Mouse (Mus musculus) embryonic facial prominence, embryonic 14.5 days (tissue): Measurements from ENCODE around the gene Timm44. TPM values are rescaled to one million over a fixed set of nuclear protein-coding genes. Genes with fewer than 3 reads are reported as not detected.

Source experiments
- ATAC-seq: fragments of 200-750 bp; cut with Nextera tagmentation; 2 replicates; pipeline ENCODE4 v1.8.0; 2017; ENCODE audit warnings: low read depth, moderate number of reproducible peaks, moderate TSS enrichment
- DNase-seq: peaks from one replicate; pipeline ENCODE4 v3.0.0-alpha.2; 2015; ENCODE audit warnings: low spot score
- H3K27ac ChIP-seq: fragments of 300-500 bp; sonication (generic); replicated peaks from 2 replicates; pipeline ENCODE4 v1.5.1; 2014; ENCODE audit warnings: low read depth, mild to moderate bottlenecking, low read length, moderate library complexity
- H3K27me3 ChIP-seq: fragments of 300-500 bp; sonication (generic); replicated peaks from 2 replicates; pipeline ENCODE4 v1.6.1; 2014; ENCODE audit warnings: low read length; ENCODE audit not compliant: control insufficient read depth, insufficient read depth
- H3K36me3 ChIP-seq: fragments of 300-500 bp; sonication (generic); 2 replicates; pipeline ENCODE4 v1.6.1; 2014; ENCODE audit warnings: low read length, mixed read lengths; ENCODE audit not compliant: control insufficient read depth, insufficient read depth
- H3K4me1 ChIP-seq: fragments of 300-500 bp; sonication (generic); 2 replicates; pipeline ENCODE4 v1.6.1; 2014; ENCODE audit warnings: antibody characterized with exemption, low read length; ENCODE audit not compliant: control insufficient read depth, insufficient read depth
- H3K4me2 ChIP-seq: fragments of 300-500 bp; sonication (generic); 2 replicates; pipeline ENCODE4 v1.6.1; 2014; ENCODE audit warnings: low read depth, mild to moderate bottlenecking, low read length, moderate library complexity, mixed read lengths
- H3K4me3 ChIP-seq: fragments of 300-500 bp; sonication (generic); 2 replicates; pipeline ENCODE4 v1.5.1; 2014; ENCODE audit warnings: low read depth, mild to moderate bottlenecking, low read length
- H3K9ac ChIP-seq: fragments of 300-500 bp; sonication (generic); 2 replicates; pipeline ENCODE4 v1.6.1; 2014; ENCODE audit warnings: low read depth, mild to moderate bottlenecking, low read length, moderate library complexity, mixed read lengths
- H3K9me3 ChIP-seq: fragments of 300-500 bp; sonication (generic); 2 replicates; pipeline ENCODE4 v1.6.1; 2016; ENCODE audit warnings: low read length; ENCODE audit not compliant: control insufficient read depth
- WGBS: fragments of 180-500 bp; shearing (Covaris S2); extraction: QIAGEN DNeasy Blood & Tissue Kit; methylation state at CpG from one replicate; pipeline ENCODE4 v1.1.7; 2014; 5-methylcytosine and 5-hydroxymethylcytosine counted together
- polyA plus RNA-seq: library from polyadenylated mRNA; unstranded; fragments of >200 nt; fragmentation: Nextera tagmentation; extraction: Ambion mirVana; gene quantifications from 2 replicates; pipeline ENCODE4 v1.2.1, GENCODE M21; 2014

Timm44 gene
- polyA plus RNA-seq, 1 experiment from 2014 or later = 65.4 TPM

DNA sequence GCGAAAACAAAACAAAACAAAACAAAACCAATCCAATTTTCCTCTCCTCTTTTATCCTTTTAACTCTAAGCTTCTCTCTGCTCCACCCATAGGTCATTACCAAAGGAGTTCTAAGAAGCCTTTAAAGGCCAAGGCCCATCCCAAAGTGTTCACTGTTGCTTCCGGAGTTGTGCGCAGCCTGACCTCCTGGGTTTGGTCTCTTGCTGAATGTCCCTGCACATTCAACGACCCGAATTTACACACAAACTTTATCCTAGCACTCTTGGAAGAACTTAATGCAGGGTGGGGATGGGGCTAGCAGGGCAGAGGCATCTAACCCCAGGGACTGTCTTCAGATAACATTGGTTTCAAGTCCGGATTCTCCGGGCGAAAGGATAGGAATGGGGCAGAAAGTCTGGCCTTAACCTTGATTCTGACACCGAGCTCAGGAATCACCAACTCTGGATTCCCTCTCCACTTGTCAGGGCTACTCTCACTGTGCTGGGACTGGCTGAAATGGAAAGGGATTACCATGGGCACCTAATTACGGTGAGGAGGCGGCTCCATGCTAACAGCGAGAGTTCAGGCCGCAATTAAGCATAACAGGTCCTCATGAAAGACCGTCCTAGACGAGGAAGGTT is 37.8 kb downstream of the Timm44 start:
- WGBS = 20% methylated on average over 15 of the region's 15 CpGs
- peak overlapping the region; percentile 80 for H3K4me2 ChIP-seq
- DNase-seq (no peak), ATAC-seq (no peak; the same call in 1 of the 2 replicates)
- peaks cover 15% of the 10 kb centered on the region; the same call in 1 of the 2 replicates for H3K4me1 ChIP-seq
- peak overlapping the region; percentile 72 for H3K9ac ChIP-seq
- H3K4me3 ChIP-seq = peak overlapping the region; percentile 61
- H3K27me3 ChIP-seq = no peaks in the 10 kb centered on the region
- H3K27ac ChIP-seq = peak overlapping the region; percentile 96
- H3K36me3 ChIP-seq = peaks cover 22% of the 10 kb centered on the region
- no peaks in the 10 kb centered on the region for H3K9me3 ChIP-seq

DNA sequence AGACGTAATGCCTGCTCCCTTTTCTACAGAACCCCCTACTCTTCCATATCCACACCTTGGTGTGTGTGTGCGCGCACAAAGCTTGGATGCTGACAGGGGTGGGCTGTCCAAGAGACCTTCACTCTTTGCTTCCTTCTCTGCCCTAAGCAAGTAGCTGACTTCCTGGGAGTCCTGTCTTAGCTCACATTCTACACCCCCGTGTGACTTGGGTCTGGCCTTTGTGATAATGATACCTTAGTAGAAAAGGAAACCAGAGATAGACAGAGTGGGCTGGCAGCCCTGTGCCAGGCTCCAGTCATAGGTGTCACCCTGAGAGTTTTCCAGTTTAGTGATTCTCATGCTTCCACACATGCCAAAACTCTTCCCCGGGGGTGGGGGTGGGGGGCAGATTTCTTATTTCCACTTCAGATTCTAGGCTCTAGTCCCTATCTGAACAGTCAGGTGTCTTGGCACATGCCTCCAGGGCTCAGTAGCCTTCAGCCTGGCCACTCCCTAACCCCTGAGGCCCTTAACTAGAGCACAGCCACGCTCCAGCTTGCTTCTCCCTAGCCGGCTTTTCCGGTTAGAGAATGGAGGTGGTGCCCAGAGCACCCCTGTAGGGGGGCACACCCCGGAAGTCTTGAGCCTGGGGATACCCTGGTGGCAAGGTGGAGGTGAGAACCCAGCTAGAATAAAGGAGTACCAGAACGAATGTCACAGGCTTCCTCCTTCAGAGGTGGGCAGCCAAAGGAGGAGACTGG is 44.9 kb downstream of the Timm44 start:
- Histone ChIP-seq H3K9me3 (no peaks in the 10 kb centered on the region), H3K27ac (no peak overlapping the region), H3K4me2 (no peak overlapping the region), H3K27me3 (peaks cover 14% of the 10 kb centered on the region), H3K36me3 (no peaks in the 10 kb centered on the region), H3K4me1 (no peaks in the 10 kb centered on the region), H3K4me3 (no peak overlapping the region), H3K9ac (no peak overlapping the region)
- WGBS = 51% methylated on average over 10 of the region's 10 CpGs
- 0 out of 2 replicates have a peak, but pooled peaks have one; percentile 34 for ATAC-seq
- DNase-seq = no peak

DNA sequence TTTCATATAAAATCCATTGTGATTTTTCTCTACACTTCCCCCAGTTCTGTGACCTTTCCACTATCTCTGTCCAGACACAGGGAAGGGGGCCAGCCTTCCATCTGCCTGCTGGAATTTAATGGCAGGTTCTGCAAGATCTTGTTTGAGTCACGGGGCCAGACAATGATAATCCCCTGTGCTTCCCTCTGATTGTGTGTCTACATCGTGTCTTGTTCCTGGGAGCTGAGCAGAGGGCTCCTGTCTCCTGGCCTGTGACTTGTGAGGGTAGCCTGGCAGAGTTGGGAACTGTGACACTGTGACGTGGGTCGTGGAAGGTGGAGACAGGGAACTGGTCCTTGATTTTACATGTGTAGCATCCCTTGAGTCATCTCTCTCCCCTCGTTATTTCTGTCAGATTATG is 45.9 kb downstream of the Timm44 start:
- Histone ChIP-seq H3K36me3 (no peaks in the 10 kb centered on the region), H3K4me2 (no peak overlapping the region), H3K4me3 (no peak overlapping the region), H3K4me1 (no peaks in the 10 kb centered on the region), H3K27ac (no peak overlapping the region), H3K27me3 (peaks cover 16% of the 10 kb centered on the region), H3K9me3 (no peaks in the 10 kb centered on the region), H3K9ac (no peak overlapping the region)
- ATAC-seq = no peak
- no peak for DNase-seq
- WGBS = 75% methylated on average over 5 of the region's 5 CpGs

DNA sequence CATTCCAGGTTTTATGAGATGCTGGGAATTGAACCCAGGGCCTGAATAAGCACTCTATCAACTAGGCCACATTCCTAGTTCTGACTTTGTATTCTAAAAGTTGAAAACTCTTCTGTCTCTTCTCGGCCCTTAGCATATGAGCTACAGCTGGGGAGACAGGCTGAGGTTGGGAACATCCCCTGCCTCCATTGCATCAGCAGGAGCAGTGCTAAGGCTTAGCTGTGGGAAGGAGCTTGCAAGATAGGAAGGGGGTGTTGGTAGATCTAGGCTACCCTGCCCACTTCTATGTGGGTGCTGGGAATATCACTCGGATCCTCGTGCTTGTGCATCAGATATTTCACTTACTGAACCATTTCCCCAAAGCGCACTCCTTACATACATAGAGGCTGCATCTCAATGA is 47.8 kb downstream of the Timm44 start:
- 91% methylated on average over 4 of the region's 4 CpGs for WGBS
- DNase-seq = no peak

DNA sequence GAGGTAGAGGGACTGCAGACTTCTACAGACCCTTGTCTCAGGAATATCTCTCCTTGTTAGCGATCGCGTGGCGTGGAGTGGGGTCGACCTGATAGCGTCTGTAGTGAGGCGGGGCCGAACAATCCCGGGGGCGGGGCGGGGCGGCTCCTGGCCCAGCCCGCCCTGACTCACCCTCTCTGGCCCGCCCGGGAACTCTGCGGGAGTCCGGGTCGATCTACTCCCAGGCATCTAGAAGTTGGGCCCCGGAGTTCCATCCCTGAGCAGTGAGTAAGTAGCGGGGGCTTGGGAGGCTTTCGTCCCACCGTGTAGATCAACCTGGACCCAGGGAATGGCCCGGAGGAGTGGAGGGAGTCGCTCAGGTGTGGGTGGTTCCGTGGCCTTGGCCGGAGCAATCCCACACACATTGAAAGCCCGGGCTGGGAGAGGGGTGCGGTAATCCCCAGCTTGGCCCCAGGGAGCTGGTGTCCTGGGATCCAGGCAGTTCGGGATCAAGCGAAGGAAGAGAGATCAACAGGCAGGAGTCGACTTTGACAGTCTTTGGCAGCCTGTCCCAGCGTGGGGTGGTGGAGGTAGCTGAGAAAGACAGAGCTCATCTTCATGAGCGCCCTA is 48.9 kb downstream of the Timm44 start, which contains the start of gene Lrrc8e:
TSS of gene Lrrc8e (plus strand) at position 89 of the 609 bp plus-strand sequence.
- DNase-seq (no peak), ATAC-seq (peak; percentile 58)
- H3K27ac ChIP-seq = no peak within 1 kb of the TSS
- no peaks in the 10 kb centered on the region for H3K4me1 ChIP-seq
- WGBS = 5% methylated on average over 24 of the region's 33 CpGs
- no peaks in the 10 kb centered on the region for H3K9me3 ChIP-seq
- no peaks in the 10 kb centered on the region for H3K36me3 ChIP-seq
- H3K4me2 ChIP-seq = peak within 1 kb of the TSS; percentile 53
- peaks cover 16% of the 10 kb centered on the region for H3K27me3 ChIP-seq
- H3K4me3 ChIP-seq = peak within 1 kb of the TSS; percentile 35
- H3K9ac ChIP-seq = peak within 1 kb of the TSS; percentile 49

More for the DNA sequence above, 47.8 kb downstream of the Timm44 start:
- Histone ChIP-seq H3K4me1 (no peaks in the 10 kb centered on the region), H3K36me3 (no peaks in the 10 kb centered on the region), H3K27ac (no peak overlapping the region), H3K27me3 (peaks cover 16% of the 10 kb centered on the region), H3K4me2 (no peak overlapping the region), H3K9ac (no peak overlapping the region), H3K9me3 (no peaks in the 10 kb centered on the region), H3K4me3 (no peak overlapping the region)
- ATAC-seq = no peak

DNA sequence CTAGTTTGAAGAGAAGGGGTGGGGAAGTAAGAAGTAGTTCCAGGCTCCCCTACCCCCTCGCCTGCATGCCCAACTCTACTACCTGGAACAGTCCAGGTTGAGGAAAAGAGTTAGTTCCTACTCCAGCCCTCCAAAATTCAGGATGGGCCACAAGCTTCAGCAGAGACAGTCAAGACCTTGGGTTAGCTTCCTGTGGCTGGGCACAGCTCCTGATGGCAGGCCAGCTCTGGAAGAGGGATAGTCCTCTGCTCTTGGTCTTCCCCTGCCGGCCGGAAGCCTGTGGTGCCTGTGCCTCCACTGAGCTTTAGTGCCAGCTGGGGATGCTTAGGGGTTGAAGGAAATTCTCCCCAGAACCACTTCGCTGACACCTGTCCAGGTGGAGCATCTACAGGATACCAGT is 49.4 kb downstream of the Timm44 start:
- 0 out of 2 replicates have a peak, but pooled peaks have one; percentile 6 for ATAC-seq
- Histone ChIP-seq H3K4me3 (peak overlapping the region; percentile 35), H3K27ac (no peak overlapping the region), H3K9me3 (no peaks in the 10 kb centered on the region), H3K4me2 (peak overlapping the region; percentile 53), H3K27me3 (peaks cover 16% of the 10 kb centered on the region), H3K36me3 (no peaks in the 10 kb centered on the region), H3K4me1 (no peaks in the 10 kb centered on the region), H3K9ac (no peak overlapping the region)
- 20% methylated on average over 4 of the region's 4 CpGs for WGBS
- no peak for DNase-seq

DNA sequence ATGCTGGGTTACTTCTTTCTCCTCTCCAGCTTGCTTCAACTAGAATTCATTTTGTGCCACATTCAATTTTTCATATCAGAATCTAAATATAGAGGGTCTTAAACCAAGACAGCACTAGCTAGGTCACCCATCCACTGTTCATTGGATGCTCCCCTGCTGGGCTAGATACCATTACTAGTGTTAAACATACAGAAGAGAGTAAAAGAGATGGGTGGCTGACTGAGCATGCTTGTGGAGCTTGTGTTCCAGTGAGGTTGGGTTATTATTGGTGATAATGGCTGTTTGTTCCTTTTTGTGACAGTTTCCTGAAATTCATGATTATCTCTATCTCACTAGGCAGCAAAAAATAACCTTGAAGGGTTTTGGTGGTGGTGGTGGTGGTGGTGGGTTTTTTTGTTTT is 53.7 kb downstream of the Timm44 start:
- no peaks in the 10 kb centered on the region for H3K4me1 ChIP-seq
- no peak overlapping the region for H3K9ac ChIP-seq
- no peak overlapping the region for H3K4me2 ChIP-seq
- H3K36me3 ChIP-seq = no peaks in the 10 kb centered on the region
- peaks cover 27% of the 10 kb centered on the region for H3K27me3 ChIP-seq
- H3K9me3 ChIP-seq = no peaks in the 10 kb centered on the region
- DNase-seq = no peak
- no peak for ATAC-seq
- H3K27ac ChIP-seq = no peak overlapping the region
- no peak overlapping the region for H3K4me3 ChIP-seq

DNA sequence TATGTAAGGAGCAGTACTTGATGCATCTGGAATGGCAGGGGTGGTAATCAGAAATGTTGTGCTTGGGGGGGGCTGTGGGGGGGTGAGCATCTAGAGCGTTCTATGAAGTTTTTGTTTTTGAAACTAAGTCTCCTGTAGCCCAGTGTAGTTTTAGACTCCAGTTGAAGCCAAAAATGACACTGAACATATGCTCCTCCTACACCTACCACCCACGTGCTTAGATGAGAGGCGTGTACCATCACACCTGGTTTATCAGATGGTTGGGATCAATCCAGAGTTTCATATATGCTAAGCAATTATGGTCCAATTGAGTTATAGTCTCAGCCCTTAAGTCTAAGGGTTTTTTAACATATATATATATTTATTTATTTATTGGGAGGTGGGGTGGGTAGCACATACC is 56.1 kb downstream of the Timm44 start:
- no peak overlapping the region for H3K4me3 ChIP-seq
- H3K27me3 ChIP-seq = peaks cover 41% of the 10 kb centered on the region
- H3K36me3 ChIP-seq = no peaks in the 10 kb centered on the region
- DNase-seq (no peak), ATAC-seq (no peak)
- no peaks in the 10 kb centered on the region for H3K9me3 ChIP-seq
- no peak overlapping the region for H3K27ac ChIP-seq
- no peak overlapping the region for H3K4me2 ChIP-seq
- H3K4me1 ChIP-seq = 0 out of 2 replicates have a peak, but pooled peaks cover 1% of the 10 kb centered on the region
- no peak overlapping the region for H3K9ac ChIP-seq
- WGBS = 83% methylated on average over 3 of the region's 3 CpGs
